Mouse (Mus musculus) embryonic facial prominence, embryonic 12.5 days (tissue): ENCODE data around the gene Olfr1247. TPM values are rescaled to one million over a fixed set of nuclear protein-coding genes. Genes with fewer than 3 reads are reported as not detected.
"Not testable (repeated sequence)": the region's sequence is repeated elsewhere in the genome, so short reads cannot be mapped to it uniquely, and the experiment has no call there.

Experiments
- ATAC-seq: fragments of 200-750 bp; cut with Nextera tagmentation; 2 replicates; pipeline ENCODE4 v1.8.0; 2017; ENCODE audit not compliant: insufficient number of reproducible peaks, insufficient read depth, low FRiP score, low TSS enrichment
- H3K27ac ChIP-seq: fragments of 300-500 bp; sonication (generic); 2 replicates; pipeline ENCODE4 v1.5.1; 2016; ENCODE audit warnings: mild to moderate bottlenecking
- H3K27me3 ChIP-seq: fragments of 300-500 bp; sonication (generic); 2 replicates; pipeline ENCODE4 v1.6.1; 2016; ENCODE audit warnings: mild to moderate bottlenecking, moderate library complexity
- H3K36me3 ChIP-seq: fragments of 300-500 bp; sonication (generic); 2 replicates; pipeline ENCODE4 v1.6.1; 2016; ENCODE audit warnings: mild to moderate bottlenecking
- H3K4me1 ChIP-seq: fragments of 300-500 bp; sonication (generic); 2 replicates; pipeline ENCODE4 v1.6.1; 2016
- H3K4me2 ChIP-seq: fragments of 300-500 bp; sonication (generic); replicated peaks from 2 replicates; pipeline ENCODE4 v1.6.1; 2016; ENCODE audit warnings: mild to moderate bottlenecking, moderate library complexity
- H3K4me3 ChIP-seq: fragments of 300-500 bp; sonication (generic); 2 replicates; pipeline ENCODE4 v1.5.1; 2016; ENCODE audit warnings: mild to moderate bottlenecking
- H3K9ac ChIP-seq: fragments of 300-500 bp; sonication (generic); 2 replicates; pipeline ENCODE4 v1.6.1; 2016; ENCODE audit warnings: mild to moderate bottlenecking, moderate library complexity
- H3K9me3 ChIP-seq: fragments of 300-500 bp; sonication (generic); 2 replicates; pipeline ENCODE4 v1.6.1; 2016; ENCODE audit warnings: mild to moderate bottlenecking, moderate library complexity
- WGBS: fragments of 180-500 bp; shearing (Covaris S2); methylation state at CpG from one replicate; pipeline ENCODE4 v1.1.7; 2016; 5-methylcytosine and 5-hydroxymethylcytosine counted together
- polyA plus RNA-seq: library from polyadenylated mRNA; unstranded; fragments of >200 nt; fragmentation: Nextera tagmentation; extraction: Ambion mirVana; gene quantifications from 2 replicates; pipeline ENCODE4 v1.2.1, GENCODE M21; 2016

The Olfr1247 gene
- polyA plus RNA-seq = not detected in 2 replicates

DNA sequence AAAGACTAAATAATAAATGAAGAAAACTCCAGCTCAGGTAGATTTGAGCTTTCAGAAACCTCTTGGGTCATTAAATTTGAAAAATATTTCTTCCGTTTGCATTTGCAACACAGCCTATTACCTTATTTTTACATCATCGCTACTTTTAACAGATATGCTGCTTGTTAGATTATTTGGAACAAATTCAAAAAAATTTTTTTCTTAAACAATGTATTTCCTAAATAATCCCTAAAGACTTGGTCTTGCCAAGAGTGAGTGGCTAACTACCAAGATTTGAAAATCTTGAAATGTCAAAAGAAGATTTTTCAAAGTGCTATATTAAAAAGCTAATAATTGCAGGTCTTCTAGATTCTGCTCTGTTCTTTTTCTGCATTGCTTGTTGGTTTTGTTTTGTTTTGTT, at the start of gene Olfr1247:
TSS of gene Olfr1247 (minus strand) at position 101 of the 400 bp plus-strand sequence.
- WGBS = 94% methylated on average over 2 of the region's 2 CpGs
- no peaks in the 10 kb centered on the region for H3K4me1 ChIP-seq
- H3K9me3 ChIP-seq = no peaks in the 10 kb centered on the region
- no peaks in the 10 kb centered on the region for H3K27me3 ChIP-seq
- no peaks in the 10 kb centered on the region for H3K36me3 ChIP-seq
- no peak within 1 kb of the TSS for H3K9ac ChIP-seq
- H3K27ac ChIP-seq = no peak within 1 kb of the TSS
- no peak within 1 kb of the TSS for H3K4me3 ChIP-seq
- no peak for ATAC-seq
- no peak within 1 kb of the TSS for H3K4me2 ChIP-seq

DNA sequence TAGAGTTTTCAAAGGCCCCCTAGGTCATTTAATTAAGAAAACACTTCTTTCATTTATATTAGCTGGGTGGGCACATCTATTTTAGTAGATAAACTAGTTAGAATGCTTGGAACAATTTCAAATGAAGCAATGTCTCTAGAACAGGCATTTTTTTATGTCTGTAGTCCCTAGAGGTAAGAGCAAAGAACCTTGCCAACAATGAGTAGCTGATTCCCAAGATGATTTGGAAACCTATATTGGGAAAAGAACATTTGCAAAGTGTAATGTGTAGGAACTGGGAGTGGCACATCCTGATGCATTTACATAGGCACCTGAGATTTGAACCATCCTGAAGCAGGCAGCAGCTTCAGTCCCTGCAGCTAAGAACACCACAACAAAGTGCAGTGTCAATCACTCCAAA, 47.4 kb upstream of the Olfr1247 start, which contains the start of gene Olfr1250:
TSS of gene Olfr1250 (minus strand) at position 101 of the 400 bp plus-strand sequence.
- Histone ChIP-seq H3K36me3 (no peaks in the 10 kb centered on the region), H3K4me1 (no peaks in the 10 kb centered on the region), H3K4me2 (no peak within 1 kb of the TSS), H3K4me3 (no peak within 1 kb of the TSS), H3K27me3 (no peaks in the 10 kb centered on the region), H3K27ac (no peak within 1 kb of the TSS), H3K9ac (no peak within 1 kb of the TSS), H3K9me3 (no peaks in the 10 kb centered on the region)
- ATAC-seq = no peak

DNA sequence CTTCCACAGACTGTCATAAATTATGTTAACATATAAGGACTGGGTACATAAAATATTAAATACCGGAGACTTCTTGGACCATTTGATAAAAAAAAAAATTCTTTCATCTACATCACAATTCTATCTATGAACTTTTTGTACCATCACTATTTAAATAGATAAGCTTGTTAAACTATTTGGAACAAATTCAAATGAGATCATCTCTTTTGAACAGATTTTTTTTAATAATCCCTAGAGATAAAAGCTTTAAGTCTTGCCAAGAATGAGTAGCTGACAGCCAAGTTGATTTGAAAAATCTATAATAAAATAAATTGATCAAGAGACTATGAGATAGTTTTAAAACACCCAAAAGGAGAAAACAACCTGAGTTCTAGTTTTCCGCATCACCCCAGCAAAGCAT, 21.0 kb upstream of the Olfr1247 start, which contains the start of gene Olfr1249:
TSS of gene Olfr1249 (minus strand) at position 101 of the 400 bp plus-strand sequence.
- Histone ChIP-seq H3K9ac (no peak within 1 kb of the TSS), H3K9me3 (no peaks in the 10 kb centered on the region), H3K27ac (no peak within 1 kb of the TSS), H3K27me3 (no peaks in the 10 kb centered on the region), H3K4me2 (no peak within 1 kb of the TSS), H3K4me3 (no peak within 1 kb of the TSS), H3K4me1 (no peaks in the 10 kb centered on the region), H3K36me3 (no peaks in the 10 kb centered on the region)
- WGBS = 94% methylated on average over 2 of the region's 2 CpGs
- no peak for ATAC-seq

DNA sequence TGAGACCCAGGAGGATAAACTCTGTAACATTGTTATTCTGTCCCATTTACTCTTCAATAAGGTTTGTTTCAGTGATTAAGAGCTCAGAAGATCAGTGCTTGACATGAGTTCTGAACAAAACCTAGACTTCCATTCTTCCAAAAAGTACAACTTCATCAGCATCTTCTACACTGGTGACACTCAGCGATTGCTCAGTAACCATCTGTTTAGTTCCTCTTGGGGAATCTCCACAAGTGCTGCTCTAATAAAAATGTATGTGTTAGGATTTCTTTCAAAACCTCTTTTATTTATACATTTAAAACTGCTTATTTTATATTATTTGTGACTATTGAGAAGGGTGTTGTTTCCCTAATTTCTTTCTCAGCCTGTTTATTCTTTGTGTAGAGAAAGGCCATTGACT, 4.2 kb upstream of the Olfr1247 start, which contains the start of gene Olfr1248:
TSS of gene Olfr1248 (minus strand) at position 101 of the 400 bp plus-strand sequence.
- not testable (repeated sequence) for ATAC-seq, H3K9me3 ChIP-seq, H3K36me3 ChIP-seq, H3K4me1 ChIP-seq, H3K4me3 ChIP-seq, H3K27ac ChIP-seq, H3K4me2 ChIP-seq, H3K9ac ChIP-seq, H3K27me3 ChIP-seq
- 81% methylated on average over 1 of the region's 1 CpGs for WGBS

DNA sequence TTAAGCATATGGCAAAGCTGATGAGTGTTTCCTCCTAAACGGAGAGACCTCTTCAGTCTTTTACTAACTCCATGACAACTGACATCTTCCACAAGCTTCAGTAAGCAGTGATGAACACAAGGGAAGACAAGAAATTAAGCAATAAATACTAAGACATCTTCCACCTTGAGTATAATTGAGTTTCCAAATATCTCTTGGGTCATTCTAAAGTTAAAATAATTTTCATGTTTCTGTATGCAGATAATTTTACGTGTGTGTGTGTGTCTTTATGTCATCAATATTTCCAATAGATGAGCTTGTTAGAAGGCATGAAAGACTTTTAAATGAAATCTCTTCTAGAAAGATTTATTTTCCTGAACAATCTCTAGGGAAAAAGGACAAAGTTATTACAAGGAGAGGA, 20.9 kb downstream of the Olfr1247 start, which contains the start of gene Olfr1246:
TSS of gene Olfr1246 (minus strand) at position 101 of the 400 bp plus-strand sequence.
- Histone ChIP-seq H3K9ac (no peak within 1 kb of the TSS), H3K4me2 (no peak within 1 kb of the TSS), H3K27me3 (no peaks in the 10 kb centered on the region), H3K36me3 (no peaks in the 10 kb centered on the region), H3K4me1 (no peaks in the 10 kb centered on the region), H3K27ac (no peak within 1 kb of the TSS), H3K4me3 (no peak within 1 kb of the TSS), H3K9me3 (no peaks in the 10 kb centered on the region)
- ATAC-seq = no peak
- 72% methylated on average over 2 of the region's 2 CpGs for WGBS

DNA sequence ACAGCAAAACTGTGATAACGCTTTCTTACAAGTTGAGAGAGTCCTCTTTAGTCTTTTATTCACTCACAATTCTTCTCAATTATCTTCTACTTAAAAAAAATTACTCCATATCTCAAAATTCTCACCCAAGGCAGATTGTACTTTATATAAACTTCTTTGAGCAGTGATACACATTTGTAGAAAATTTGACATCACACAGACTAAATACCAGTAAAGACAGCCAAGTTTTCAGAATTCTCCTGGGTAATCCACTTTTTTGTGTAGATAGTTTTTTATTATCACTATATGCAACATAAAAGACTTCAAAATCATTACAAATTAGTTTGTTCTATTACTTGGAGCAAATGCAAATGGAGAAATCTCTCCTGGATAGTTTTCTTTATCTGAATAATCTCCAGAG, 35.6 kb downstream of the Olfr1247 start, which contains the start of gene Olfr1245:
TSS of gene Olfr1245 (minus strand) at position 101 of the 400 bp plus-strand sequence.
- H3K4me1 ChIP-seq = no peaks in the 10 kb centered on the region
- no peak within 1 kb of the TSS for H3K27ac ChIP-seq
- H3K27me3 ChIP-seq = no peaks in the 10 kb centered on the region
- H3K4me3 ChIP-seq = no peak within 1 kb of the TSS
- H3K9me3 ChIP-seq = no peaks in the 10 kb centered on the region
- H3K9ac ChIP-seq = no peak within 1 kb of the TSS
- ATAC-seq = no peak
- no peak within 1 kb of the TSS for H3K4me2 ChIP-seq
- no peaks in the 10 kb centered on the region for H3K36me3 ChIP-seq
- 78% methylated on average over 1 of the region's 1 CpGs for WGBS

DNA sequence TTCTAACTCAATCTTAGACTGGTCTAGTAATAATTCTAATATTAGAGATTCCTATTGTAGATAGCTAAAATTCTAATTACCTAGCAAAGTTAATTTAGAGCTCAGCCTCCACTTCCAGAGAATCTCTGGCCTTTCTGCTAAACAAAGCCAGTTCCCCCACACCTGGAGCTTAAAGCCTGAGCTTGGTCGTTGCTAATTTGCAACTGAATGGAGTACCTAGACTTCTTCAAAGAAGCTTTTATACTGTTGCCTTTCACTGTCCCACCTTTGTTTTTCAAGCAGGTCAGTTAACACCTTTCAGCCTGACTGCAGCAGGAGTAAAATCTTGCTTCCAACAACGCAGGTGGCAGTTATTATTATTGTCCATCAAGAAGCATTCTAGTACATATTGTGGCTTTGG, 51.2 kb downstream of the Olfr1247 start:
- H3K9ac ChIP-seq, H3K27ac ChIP-seq, H3K4me3 ChIP-seq, H3K9me3 ChIP-seq, H3K4me2 ChIP-seq, H3K27me3 ChIP-seq, H3K4me1 ChIP-seq, ATAC-seq, H3K36me3 ChIP-seq: not testable (repeated sequence)
- WGBS = 65% methylated on average over 2 of the region's 2 CpGs

Other genes starting within 250 kb of the Olfr1247 start
- gene Olfr1234, start 249.3 kb downstream of the Olfr1247 start, polyA plus RNA-seq = not detected in 2 replicates
- gene Olfr1238, start 204.5 kb downstream of the Olfr1247 start, polyA plus RNA-seq = not detected in 2 replicates
- not detected in 2 replicates for gene Olfr1239, start 193.7 kb downstream of the Olfr1247 start, polyA plus RNA-seq
- not detected in 2 replicates for gene Olfr1240, start 171.1 kb downstream of the Olfr1247 start, polyA plus RNA-seq
- not detected in 2 replicates for gene Olfr1241, start 127.0 kb downstream of the Olfr1247 start, polyA plus RNA-seq
- gene Olfr1242, start 115.8 kb downstream of the Olfr1247 start, polyA plus RNA-seq = not detected in 2 replicates
- gene Olfr1243, start 82.6 kb downstream of the Olfr1247 start, polyA plus RNA-seq = not detected in 2 replicates
- not detected in 2 replicates for gene Olfr1245, start 35.7 kb downstream of the Olfr1247 start, polyA plus RNA-seq
- gene Olfr1246, start 21.0 kb downstream of the Olfr1247 start, polyA plus RNA-seq = not detected in 2 replicates
- gene Olfr1248, start 4.1 kb upstream of the Olfr1247 start, polyA plus RNA-seq = not detected in 2 replicates
- gene Olfr1249, start 20.9 kb upstream of the Olfr1247 start, polyA plus RNA-seq = not detected in 2 replicates
- not detected in 2 replicates for gene Olfr1250, start 47.3 kb upstream of the Olfr1247 start, polyA plus RNA-seq
- gene Olfr1251, start 57.8 kb upstream of the Olfr1247 start, polyA plus RNA-seq = not detected in 2 replicates
- not detected in 2 replicates for gene Olfr1252, start 110.9 kb upstream of the Olfr1247 start, polyA plus RNA-seq
- gene Olfr1253, start 143.0 kb upstream of the Olfr1247 start, polyA plus RNA-seq = not detected in 2 replicates
- gene Olfr1254, start 179.5 kb upstream of the Olfr1247 start, polyA plus RNA-seq = not detected in 2 replicates
- gene Olfr1255, start 197.9 kb upstream of the Olfr1247 start, polyA plus RNA-seq = not detected in 2 replicates
- not detected in 2 replicates for gene Olfr1256, start 227.4 kb upstream of the Olfr1247 start, polyA plus RNA-seq
- not detected in 2 replicates for gene Olfr48, start 234.1 kb upstream of the Olfr1247 start, polyA plus RNA-seq